Mouse (Mus musculus): ENCODE data around the gene Snx9.

The Snx9 gene

DNA sequence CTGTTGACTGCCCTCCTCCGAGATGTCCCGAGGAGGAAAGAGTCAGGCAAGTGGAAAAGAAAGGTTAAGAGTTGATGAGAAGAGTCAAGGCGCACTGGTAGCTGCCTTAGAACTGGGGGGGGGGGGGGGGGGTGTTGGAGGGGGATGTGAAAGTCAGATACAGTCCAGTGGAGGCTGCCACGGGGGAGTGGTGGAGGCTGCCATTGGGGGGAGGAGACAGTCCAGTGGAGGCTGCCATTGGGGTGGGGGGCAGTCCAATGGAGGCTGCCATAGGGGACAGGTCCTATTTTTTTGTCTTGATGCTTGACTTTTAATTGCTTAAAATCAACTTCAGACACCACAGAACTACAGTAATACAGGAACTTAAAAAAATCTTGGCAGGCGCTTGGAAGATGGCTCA is 91.0 kb downstream of the Snx9 start:
- DNase-seq (ENCODE audit: low spot score) = no peak

DNA sequence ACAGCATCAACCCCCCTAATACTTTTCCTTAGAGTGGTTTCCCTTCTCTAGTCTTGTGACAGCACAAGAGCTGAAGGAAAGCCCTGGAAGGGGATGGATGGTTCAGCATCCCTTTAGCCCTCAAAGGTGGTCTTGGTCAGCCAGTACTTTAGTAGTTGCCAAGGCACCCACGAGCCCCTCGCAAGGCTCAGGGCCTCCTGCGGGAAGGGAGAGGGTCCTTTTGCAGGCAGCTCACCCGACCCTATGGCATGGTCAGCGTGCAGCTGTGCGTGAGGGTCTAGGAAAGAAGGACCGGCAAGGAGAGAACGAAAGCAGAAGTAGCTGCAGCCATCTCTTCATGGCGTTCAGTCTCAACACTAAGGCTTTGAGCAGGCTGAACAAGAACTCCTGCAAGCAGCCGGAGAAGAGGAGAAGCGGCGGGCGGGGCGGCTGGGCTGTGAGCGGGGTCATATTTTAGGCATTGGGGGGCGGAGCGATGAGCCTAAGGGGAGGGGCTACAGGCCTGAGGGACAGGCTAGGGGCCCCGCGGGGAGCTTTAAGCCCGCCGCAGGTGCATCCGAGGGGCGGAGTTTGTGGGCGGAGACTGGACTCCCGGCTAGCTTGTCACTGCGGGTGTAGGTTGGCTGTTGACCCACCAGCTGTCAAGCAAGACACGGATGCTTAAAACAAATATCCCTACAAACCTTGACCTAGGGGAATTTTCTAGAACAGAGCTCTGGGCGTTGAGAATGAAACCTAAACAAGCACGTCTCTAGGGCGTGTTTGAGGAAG is 93.6 kb downstream of the Snx9 start:
- DNase-seq (ENCODE audit: low spot score) = no peak

DNA sequence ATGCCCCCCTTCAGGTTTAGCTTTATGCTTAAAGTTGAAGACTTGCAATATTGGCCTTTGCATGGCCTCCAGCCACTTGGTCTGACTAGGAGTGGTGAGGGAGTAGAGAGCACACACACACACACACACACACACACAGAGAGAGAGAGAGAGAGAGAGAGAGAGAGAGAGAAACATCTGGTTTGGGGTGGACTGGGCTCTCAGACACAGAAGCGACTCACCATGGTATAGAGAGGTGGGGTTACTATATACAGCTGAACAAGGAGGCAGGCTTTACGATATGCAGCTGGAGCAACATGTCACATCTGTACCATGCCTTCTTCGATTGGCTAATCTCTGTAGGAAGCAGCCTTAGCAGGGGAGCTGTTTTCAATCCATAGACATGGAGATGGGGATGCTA is 94.6 kb downstream of the Snx9 start:
- no peak for DNase-seq (ENCODE audit: low spot score)

DNA sequence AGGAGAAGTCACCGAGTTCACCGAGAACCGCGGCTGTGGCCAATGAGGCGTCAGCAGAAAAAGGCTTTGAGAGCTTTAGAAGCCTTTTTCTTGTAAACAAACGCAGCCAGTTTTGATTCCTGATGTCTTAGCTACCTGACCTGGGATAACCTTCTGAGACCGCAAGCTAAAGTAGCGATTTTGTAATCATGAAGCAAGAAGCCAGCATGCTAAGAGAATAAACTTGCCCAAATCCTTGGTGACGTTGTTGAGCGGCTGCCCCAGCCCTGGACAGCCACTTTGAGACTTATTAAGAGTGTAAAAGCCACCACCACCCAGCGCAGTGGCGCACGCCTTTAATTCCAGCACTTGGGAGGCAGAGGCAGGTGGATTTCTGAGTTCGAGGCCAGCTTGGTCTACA is 95.1 kb downstream of the Snx9 start:
- DNase-seq (ENCODE audit: low spot score) = no peak

DNA sequence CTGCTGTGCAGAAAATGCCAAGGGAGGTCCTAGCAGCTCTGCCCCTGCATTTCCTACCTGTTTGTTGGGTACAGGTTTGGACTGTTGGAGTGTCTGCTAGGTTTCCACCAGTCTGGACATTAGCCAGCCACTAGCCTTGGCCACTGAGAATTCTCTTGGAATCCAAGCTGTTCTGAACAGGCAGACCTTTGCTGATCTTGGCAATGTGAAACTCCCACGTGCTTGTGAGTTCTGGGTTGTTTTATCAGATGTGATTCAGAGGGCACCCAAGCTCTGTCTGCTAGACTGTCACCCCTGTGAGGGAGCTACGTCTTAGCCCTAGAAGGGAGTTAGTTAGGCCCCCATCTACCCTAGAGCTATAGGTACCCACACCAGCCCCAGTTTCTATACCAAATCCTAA is 96.3 kb downstream of the Snx9 start:
- DNase-seq (ENCODE audit: low spot score) = no peak

DNA sequence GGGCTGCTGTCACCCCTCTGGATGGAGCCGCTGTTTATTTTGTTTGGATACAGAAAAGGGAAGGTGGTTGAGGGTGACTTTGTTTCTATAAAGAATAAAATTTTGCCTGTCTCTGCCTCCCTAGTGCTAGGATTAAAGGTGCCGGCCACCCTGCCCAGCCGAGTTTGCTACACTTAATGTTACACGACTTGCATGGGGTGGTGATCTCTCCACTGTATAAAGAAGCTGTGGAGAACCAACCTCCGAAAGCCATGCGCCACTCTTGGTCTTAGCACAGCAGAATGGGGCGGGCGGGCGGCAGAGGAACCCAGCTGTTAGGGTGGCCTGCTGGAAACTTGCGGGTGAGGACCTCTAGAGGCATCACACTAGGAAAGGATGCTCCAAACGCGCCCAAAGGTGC is 98.7 kb downstream of the Snx9 start:
- DNase-seq (ENCODE audit: low spot score) = no peak

DNA sequence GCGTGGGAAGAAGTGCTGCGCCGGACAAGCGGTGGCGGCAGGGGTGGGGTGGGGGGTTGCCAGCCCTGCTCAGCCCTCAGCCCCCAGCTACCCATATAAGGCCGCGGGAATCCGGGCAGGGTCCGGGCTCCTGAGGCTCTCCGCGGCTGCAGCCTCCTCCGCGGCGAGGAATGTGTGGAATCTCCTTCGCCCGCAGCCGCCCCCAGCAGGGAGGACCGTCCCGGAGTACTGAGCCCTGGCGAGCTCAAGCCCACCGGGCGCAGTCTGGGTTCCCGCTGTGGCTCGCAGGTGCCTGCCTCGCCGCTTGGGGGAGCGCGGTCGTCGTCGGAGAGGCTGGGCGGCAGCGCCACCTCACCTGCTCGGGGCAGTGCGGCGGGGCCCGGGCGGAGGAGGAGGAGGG is 99.7 kb downstream of the Snx9 start:
- DNase-seq (ENCODE audit: low spot score) = peak; percentile 56

DNA sequence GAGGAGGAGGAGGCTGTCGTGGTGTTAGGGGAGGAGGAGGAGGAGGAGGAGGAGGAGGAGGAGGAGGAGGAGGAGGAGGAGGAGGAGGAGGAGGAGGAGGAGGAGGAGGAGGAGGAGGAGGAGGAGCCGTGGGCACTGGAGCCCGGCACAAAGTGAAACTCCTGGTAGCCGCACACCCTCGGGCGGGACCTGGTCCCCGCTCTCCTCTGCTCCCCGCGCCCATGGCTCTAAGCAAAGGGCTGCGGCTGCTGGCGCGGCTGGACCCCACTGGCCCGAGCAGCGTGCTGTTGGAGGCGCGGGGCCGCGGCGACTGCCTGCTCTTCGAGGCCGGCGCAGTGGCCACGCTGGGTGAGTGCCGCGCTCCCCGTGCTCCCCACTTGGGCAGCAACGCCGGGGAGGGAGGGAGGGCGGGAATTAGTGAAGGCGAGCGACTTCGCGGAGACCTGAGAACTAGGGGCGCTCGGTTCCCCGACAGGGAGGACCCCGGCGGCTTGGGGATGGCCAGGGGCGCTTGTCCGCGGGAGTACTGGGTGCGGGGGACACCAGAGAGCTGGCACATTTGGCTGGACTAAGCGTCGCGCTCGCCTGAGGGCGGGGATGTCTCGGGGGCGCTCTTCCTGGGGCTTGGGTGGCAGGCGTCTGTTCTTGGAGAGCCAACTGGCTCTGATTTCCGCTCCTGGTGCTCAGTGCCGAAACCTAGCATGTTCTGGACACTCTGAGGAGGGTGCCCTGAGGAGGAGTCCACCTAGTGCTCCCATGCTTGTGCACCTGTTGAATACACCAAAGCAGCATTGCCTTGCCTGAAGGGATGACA is 100.3 kb downstream of the Snx9 start, which contains the start of gene Synj2:
TSS of gene Synj2 (plus strand) at position 51 of the 814 bp plus-strand sequence.
- DNase-seq (ENCODE audit: low spot score) = peak; percentile 36

DNA sequence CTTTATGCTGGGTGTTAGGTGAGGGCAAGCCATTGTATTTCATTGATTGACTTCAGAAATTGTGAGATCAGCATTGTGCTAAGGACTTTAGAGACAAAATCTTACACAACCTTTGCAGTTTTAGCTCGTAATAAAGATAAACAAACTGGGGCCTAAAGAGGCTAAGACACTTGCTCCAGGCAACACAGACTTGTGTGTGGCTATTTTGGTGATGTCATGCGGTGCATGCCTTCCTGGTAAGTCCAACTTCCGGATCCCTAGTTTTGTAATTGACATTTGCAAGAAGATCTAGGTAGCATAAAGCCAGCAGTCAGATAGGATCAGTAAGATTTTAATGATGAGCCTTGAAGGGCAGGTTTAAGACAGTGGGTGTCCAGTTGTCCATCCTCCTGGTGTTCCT is 101.0 kb downstream of the Snx9 start:
- no peak for DNase-seq (ENCODE audit: low spot score)

DNA sequence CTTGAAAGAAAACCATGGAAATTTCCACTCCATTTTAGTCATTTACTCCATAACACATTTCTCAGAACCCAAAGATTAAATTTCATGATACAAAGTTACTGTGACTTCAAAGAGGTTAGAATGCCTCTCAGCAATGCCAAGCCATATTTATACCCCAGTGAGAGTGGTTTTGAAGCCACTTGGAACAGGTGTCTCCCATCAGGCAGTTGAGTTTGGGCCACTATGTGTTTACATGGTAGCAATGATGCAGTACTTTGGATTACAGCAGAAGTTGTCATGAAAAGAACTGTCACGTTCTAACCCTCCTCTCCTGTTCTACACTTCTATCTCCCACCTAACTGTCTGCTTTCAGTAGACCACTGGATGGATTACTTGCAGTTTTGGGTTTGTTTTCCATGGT is 101.9 kb downstream of the Snx9 start:
- DNase-seq (ENCODE audit: low spot score) = no peak

DNA sequence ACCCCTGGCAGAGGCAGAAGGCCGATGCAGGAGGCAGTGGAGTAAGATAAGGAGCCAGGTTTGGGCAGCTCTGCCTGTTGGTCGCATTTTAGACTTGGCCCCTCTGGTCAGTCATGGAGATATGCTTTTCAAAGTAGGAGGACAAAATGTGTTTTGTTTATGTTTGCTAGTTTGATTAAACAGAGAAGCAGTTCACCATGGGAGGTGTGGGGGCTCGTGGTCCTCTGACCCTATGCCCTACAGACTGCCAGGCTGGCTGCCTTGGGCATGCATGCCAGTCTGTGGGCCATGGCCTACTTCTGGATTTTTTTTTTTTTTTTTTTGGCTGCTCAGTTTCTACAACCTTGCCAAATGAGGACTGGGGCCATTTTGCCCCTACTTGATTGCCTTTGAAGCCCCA is 105.9 kb downstream of the Snx9 start:
- no peak for DNase-seq (ENCODE audit: low spot score)

DNA sequence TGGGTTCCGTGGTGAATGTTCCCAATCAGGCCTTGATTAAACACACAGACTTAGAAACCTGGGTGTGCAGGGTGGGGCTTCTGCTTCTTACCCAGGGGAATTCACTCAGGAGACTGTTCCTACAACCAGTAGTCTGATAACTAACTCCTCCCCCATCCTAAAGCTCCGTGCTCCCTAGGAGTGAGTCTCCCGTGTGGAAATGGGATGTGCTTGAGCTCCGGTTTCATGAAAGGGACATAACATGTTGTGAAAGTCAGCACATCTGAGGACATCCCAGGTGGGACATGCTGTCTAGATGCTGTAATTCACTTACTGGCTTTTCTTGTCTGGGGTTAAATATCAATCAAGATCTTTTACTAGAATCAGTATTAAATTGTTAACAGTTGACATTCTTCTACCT is 111.3 kb downstream of the Snx9 start:
- DNase-seq (ENCODE audit: low spot score) = no peak

DNA sequence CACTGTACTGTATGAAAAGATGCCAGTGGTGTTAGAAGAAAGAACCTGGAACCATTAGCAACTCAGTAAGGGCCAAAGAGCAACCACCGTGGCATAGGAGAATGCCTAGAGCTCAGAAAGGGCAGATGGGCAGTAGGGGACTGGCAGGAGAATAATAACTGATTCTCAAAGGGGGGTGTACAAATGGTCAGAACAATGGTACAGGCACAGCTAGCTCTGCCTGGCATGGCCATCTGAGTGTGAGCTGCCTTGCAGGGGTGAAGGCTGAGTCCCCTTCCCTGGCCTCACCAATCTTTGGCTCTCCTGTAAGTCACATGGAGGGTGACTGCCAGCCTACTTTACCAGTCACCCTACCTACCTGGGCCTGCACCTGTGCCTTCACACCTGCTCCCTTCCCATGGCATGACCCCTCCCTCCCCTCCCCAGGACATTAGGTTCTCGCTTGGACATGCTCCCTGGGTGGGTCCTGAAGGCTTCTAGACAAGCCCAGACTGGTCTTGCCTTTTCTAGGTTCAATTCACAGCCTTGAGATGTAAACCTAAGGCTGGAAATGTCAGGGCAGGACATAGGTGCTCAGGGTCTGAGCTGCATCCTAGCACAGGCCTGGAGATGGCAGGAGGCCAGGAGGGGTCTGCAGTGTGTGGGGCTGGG is 115.3 kb downstream of the Snx9 start:
- no peak for DNase-seq (ENCODE audit: low spot score)

DNA sequence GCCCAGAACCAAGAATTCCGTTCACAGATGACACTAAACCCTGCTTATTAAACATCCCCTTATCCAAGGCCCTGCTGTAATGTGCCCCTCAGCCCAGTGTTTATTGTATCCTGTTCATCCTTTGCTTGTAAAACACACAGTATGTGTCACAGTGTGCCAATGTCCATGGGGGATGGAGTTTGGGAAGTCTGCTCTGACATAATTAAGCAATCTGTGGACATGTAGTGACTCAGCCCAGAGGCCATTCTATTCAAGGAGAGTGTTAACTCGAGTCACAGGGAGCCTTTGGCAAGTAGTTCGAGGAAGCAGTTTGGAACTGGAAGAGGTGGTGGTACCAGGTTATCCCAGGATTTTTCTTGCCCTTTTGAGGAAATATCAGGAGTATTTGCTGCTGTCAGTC is 116.0 kb downstream of the Snx9 start:
- DNase-seq (ENCODE audit: low spot score) = no peak

DNA sequence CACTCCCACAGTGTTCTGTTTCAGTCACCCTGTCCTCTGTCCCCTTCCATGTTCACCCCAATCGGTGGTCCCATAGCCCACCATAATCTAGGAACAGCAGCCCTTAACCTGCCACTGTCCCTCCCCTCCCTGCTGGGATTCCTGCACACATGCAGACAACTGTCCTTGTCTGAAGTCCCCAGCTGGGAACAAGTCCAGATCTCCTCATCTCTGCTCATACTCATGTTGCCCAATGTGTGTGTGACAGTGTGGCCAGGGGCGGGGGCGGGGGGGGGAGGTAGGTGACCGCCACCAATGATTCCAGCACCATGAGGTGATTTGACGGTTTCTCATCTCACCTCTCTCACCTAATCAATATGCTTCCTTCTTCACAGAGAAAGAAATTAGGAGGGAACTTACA is 117.1 kb downstream of the Snx9 start:
- no peak for DNase-seq (ENCODE audit: low spot score)

DNA sequence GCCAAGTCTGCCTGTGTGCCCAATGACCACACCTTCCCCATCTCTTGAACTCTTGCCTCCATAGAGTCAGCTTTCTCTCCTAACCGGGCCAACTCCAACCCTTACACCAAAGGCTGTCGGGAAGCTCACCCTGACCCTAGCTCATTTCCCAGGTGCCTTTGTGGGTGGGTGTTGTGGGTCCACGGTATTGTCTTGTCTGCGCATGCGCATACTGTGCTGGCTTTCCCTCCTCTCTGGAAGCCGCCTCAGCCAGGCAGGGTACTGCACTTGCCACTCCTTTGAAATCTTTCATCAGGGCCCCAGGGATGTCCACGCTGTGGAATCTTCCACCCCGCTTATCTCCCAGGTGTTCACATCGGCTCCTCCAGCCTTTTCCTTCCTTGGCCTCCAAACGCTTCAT is 117.5 kb downstream of the Snx9 start:
- DNase-seq (ENCODE audit: low spot score) = no peak

DNA sequence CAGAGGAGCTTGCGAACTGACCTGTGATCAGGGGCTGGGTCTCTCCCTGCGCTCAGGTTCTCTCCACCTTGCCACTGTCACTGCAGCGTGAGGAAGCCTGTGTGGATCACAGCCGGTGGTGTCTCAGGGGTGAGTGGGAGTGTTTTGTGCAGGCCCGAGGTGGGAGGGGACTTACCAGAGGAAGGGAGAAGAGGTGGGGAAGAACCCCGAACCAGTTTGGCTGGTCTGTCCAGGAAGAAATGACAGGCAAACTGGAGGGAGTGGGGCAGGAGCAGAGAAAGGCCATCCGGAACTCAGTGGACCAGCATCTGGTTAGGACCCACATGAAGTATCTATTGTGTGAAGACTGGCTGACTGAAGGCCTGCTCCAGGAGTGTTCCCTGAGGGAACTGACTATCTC is 118.0 kb downstream of the Snx9 start:
- DNase-seq (ENCODE audit: low spot score) = no peak

DNA sequence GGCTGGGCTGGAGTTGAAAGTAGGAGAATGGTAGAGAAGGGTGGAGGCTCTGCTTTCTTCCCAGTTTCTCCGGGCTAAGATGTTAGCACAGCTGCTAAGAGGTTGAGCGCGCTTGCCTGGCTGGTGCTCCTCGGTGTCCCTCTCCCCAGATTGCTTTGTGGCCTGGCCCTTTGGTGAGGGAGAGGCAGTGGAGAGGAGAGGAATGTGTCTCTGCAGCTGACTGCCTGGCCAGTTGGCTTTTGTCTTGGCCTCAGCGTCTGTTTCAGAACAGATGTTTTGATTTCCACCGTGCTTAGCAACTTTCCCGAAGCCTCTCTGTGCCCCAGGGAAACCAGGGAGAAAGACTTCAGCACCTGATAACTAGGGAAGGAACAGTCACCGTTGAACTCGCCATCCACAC is 118.7 kb downstream of the Snx9 start:
- DNase-seq (ENCODE audit: low spot score) = no peak

DNA sequence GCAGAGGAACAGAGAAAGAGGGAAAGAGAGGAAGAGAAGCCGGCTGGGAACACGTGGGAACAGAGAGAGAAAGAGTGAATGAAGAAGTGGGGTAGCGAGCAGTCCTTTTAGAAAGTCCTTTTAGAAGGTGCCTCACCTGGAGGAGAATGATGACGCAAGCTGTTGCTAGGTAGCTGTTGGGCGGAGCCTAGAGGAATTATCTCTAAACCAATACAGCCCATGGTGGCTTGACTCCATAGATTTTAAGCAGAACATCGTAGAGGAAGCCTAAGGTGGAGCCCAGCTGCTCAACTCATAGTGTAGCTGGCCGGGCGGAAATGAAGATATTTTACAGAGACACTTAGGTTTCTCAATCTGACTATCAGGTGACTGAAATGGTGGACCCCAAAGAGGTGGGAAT is 122.6 kb downstream of the Snx9 start:
- no peak for DNase-seq (ENCODE audit: low spot score)

DNA sequence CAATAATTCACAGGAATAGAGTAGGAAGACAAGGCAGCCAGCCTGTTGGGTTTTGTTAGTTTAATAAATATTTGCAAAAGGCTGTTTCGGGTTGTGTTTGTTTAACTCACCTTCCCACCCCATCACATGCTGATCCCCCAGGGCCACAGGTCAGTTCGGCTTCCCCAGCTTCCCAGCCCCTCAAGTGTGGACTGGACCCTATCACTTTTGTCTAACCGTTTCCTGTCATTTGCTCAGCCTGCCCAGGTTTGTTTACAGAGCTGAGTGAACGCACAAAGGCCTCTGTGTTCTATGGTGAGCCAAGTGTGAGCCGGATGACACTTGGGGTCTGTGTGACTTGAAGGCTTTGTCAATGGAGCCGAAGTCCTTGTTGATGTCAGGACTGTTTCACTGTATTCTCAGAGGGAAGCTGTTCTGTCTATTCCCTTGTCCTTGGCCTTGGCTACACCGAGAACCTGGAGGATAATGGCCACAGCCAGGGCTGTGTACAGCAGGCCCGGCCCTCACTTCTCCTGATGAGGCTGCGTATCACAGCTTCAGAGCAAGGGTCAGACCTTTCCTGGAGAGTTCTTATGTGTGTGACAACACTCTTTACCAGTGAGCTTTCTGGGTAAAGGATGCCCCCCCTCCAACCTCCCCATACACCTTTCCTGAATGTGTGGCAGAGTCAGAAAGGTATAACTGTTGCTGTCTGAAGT is 124.1 kb downstream of the Snx9 start:
- DNase-seq (ENCODE audit: low spot score) = no peak

DNA sequence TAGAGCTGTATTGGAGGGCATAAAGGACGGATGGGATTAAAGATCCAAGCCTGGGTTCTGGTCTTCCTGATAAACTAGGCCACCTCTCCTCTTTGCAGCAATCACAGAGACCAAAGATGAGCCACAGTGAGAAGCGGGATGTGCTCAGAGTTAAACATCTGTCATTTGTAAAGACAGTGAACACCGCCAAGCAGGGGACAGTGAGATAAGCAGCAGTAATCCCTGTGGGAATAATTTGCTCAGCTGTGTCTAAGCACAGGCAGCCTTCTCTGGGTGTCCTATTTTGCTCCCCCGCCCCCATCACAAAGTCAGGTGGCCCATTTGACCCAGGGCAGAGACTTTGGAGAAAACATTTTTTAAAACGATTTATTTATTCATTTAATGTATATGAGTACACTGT is 125.6 kb downstream of the Snx9 start:
- no peak for DNase-seq (ENCODE audit: low spot score)

DNA sequence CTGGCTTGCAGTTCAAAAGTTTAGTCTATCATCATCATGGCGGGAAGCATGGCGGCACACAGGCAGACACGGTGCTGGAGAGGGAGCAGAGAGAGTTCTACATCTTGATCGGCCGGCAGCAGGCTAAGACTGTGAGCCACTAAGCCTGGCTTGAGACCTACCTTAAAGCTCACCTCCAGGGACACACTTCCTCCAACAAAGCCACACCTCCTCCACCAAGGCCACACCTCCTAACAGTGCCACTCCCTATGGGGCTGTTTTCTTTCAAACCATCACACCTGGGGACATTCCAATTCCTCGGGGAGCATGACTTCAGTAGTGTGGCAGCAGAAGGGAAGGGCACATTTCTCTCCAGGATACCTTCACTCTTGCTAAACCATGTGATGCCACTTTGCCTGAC is 127.4 kb downstream of the Snx9 start:
- no peak for DNase-seq (ENCODE audit: low spot score)

DNA sequence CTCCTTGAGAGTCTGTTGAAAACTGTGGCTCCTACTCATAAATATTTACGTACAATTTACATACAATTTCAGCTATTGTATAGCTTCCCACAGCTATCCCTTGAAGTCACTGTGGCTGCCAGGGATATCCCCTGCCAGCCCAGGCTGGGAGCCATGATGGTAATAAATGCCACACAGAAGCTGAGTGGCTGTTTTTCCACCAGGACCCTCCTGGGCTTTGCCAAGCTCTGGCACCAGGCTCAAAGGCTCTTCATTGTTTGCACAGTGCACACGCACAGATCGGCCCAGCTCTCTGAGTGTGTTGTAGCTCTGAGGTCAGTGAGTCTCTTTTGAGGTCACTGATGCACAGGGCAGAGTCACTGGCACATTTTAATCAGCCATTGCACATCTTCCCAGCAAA is 128.1 kb downstream of the Snx9 start:
- DNase-seq (ENCODE audit: low spot score) = no peak
